Mouse (Mus musculus): ENCODE measurements at regions not wholly inside any gene's neighbourhood (a gene's known extent, or its start where the extent isn't known, plus 50 kb on each side); places are given as distances from the start of the nearest gene placed in this dataset.
A peak's percentile ranks its signal among the peaks of the same experiment; 100 is the strongest.

DNA sequence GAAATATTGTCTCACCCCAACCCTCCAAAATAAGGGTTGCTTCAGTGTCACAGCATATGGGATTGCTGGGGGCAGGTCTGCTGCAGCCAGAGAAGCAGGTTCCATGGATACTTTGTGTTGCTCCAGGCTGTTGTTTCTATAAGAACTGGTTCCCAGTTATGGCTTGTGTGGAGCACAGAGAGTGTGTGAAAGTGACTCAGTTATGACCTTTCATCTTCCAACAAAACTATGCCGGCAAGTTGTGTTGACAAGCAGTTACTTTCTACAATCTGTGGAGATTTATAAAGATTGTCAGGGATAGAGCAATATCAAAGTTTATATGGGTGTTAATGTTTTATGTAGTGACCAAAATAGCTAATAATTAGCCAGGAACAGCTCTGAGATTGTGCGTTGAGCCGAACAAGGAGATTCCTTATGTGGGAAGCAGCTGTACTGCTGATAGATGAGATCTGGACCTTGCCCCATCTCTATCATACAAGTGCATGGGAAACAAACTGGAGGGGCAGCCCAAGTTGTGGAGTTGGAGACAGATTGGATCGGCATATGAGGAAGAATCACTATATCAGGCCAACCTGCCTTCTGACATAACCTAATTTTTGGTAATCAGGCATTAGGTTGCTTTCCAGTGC lies 305.1 kb downstream of the Zfp619 start:
- Histone ChIP-seq H3K36me3 (ENCODE audit: control insufficient read depth, insufficient read depth, low read length) (no peaks in the 10 kb centered on the region), H3K4me3 (ENCODE audit: low read depth, low read length) (no peak overlapping the region), H3K9me3 (ENCODE audit: control insufficient read depth, low read length) (no peaks in the 10 kb centered on the region), H3K27me3 (ENCODE audit: control insufficient read depth, insufficient read depth, low read length) (no peaks in the 10 kb centered on the region), H3K4me2 (replicated peaks; ENCODE audit: low read depth, low read length) (no peak overlapping the region), H3K27ac (ENCODE audit: low read depth, low read length) (no peak overlapping the region), H3K9ac (ENCODE audit: low read depth, low read length) (no peak overlapping the region), H3K4me1 (replicated peaks; ENCODE audit: control insufficient read depth, insufficient read depth, low read length) (no peaks in the 10 kb centered on the region)
- DNase-seq (ENCODE audit: low spot score) (no peak), ATAC-seq (ENCODE audit: low FRiP score) (no peak)
- 89% methylated on average over 4 of the region's 4 CpGs for WGBS

DNA sequence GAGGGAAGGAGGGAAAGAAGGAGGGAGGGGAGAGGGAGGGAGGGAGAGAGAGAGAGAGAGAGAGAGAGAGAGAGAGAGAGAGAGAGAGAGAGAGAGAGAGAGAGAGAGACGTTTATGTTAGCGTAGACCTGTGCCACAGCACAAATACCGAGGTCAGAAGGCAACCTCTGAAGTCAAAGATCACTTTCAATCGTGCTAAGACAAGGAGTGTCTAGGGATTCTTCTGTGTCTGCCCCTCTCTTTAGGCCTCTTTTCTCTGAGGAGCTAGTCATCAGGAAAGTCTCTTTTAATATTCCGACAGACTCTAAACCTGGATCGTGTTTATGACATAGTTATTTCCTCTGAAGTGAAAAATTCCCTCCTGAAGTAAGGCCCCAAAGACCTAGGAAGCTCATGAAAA lies 310.8 kb downstream of the Zfp619 start:
- H3K4me3 ChIP-seq (ENCODE audit: low read depth, low read length) = no peak overlapping the region
- H3K27me3 ChIP-seq (ENCODE audit: control insufficient read depth, insufficient read depth, low read length) = no peaks in the 10 kb centered on the region
- no peak overlapping the region for H3K27ac ChIP-seq (ENCODE audit: low read depth, low read length)
- no peak overlapping the region for H3K9ac ChIP-seq (ENCODE audit: low read depth, low read length)
- H3K4me1 ChIP-seq (replicated peaks; ENCODE audit: control insufficient read depth, insufficient read depth, low read length) = no peaks in the 10 kb centered on the region
- H3K4me2 ChIP-seq (replicated peaks; ENCODE audit: low read depth, low read length) = no peak overlapping the region
- no peak for DNase-seq (ENCODE audit: low spot score)
- H3K36me3 ChIP-seq (ENCODE audit: control insufficient read depth, insufficient read depth, low read length) = no peaks in the 10 kb centered on the region
- 63% methylated on average over 6 of the region's 6 CpGs for WGBS
- H3K9me3 ChIP-seq (ENCODE audit: control insufficient read depth, low read length) = no peaks in the 10 kb centered on the region
- no peak for ATAC-seq (ENCODE audit: low FRiP score)

DNA sequence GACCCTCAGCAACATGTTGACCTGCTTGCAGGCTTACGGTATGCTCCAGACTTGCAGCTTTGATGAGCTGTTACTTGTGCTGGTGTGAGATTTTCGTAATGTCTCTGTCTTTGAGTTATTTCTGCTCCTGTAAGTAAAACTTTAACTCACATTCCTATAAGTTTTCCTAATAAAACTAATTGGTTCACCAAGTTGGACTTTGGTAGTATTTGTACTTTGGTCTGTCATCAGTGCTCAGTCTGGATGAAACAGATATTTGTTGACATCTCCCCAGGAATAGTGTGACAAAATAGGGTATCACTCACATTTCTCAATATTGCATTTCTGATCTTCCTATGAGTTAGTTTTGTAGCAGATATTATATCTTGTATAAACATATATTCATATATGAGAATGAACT lies 313.3 kb downstream of the Zfp619 start:
- H3K36me3 ChIP-seq (ENCODE audit: control insufficient read depth, insufficient read depth, low read length) = no peaks in the 10 kb centered on the region
- DNase-seq (ENCODE audit: low spot score) (no peak), ATAC-seq (ENCODE audit: low FRiP score) (no peak)
- H3K9ac ChIP-seq (ENCODE audit: low read depth, low read length) = no peak overlapping the region
- no peaks in the 10 kb centered on the region for H3K9me3 ChIP-seq (ENCODE audit: control insufficient read depth, low read length)
- H3K27ac ChIP-seq (ENCODE audit: low read depth, low read length) = no peak overlapping the region
- H3K4me1 ChIP-seq (replicated peaks; ENCODE audit: control insufficient read depth, insufficient read depth, low read length) = no peaks in the 10 kb centered on the region
- WGBS = 92% methylated on average over 2 of the region's 2 CpGs
- H3K27me3 ChIP-seq (ENCODE audit: control insufficient read depth, insufficient read depth, low read length) = no peaks in the 10 kb centered on the region
- no peak overlapping the region for H3K4me2 ChIP-seq (replicated peaks; ENCODE audit: low read depth, low read length)
- no peak overlapping the region for H3K4me3 ChIP-seq (ENCODE audit: low read depth, low read length)

DNA sequence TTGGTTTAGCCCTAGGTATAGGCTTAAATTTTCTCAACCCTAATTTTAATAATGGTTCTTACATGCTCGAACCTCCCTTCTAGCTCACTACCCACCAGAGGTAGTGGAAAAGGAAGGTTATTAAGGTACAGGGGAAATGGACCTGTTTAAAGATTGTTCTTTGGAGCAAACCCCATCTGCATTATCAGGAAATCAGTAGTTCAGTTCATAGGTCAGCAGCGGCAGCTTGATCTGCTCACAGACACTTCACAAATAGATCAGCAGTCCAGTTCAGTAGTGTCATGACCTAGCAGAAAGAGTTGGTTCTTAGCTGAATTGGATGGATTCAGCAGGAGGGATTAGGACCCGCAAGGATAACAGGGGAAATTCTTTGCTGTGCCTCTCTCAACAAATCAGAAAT lies 324.4 kb downstream of the Zfp619 start:
- WGBS = 87% methylated on average over 3 of the region's 3 CpGs
- no peaks in the 10 kb centered on the region for H3K4me1 ChIP-seq (replicated peaks; ENCODE audit: control insufficient read depth, insufficient read depth, low read length)
- H3K4me3 ChIP-seq (ENCODE audit: low read depth, low read length) = no peak overlapping the region
- no peak overlapping the region for H3K9ac ChIP-seq (ENCODE audit: low read depth, low read length)
- H3K27me3 ChIP-seq (ENCODE audit: control insufficient read depth, insufficient read depth, low read length) = no peaks in the 10 kb centered on the region
- no peaks in the 10 kb centered on the region for H3K9me3 ChIP-seq (ENCODE audit: control insufficient read depth, low read length)
- H3K36me3 ChIP-seq (ENCODE audit: control insufficient read depth, insufficient read depth, low read length) = no peaks in the 10 kb centered on the region
- no peak overlapping the region for H3K27ac ChIP-seq (ENCODE audit: low read depth, low read length)
- H3K4me2 ChIP-seq (replicated peaks; ENCODE audit: low read depth, low read length) = no peak overlapping the region
- DNase-seq (ENCODE audit: low spot score) (no peak), ATAC-seq (ENCODE audit: low FRiP score) (no peak)

DNA sequence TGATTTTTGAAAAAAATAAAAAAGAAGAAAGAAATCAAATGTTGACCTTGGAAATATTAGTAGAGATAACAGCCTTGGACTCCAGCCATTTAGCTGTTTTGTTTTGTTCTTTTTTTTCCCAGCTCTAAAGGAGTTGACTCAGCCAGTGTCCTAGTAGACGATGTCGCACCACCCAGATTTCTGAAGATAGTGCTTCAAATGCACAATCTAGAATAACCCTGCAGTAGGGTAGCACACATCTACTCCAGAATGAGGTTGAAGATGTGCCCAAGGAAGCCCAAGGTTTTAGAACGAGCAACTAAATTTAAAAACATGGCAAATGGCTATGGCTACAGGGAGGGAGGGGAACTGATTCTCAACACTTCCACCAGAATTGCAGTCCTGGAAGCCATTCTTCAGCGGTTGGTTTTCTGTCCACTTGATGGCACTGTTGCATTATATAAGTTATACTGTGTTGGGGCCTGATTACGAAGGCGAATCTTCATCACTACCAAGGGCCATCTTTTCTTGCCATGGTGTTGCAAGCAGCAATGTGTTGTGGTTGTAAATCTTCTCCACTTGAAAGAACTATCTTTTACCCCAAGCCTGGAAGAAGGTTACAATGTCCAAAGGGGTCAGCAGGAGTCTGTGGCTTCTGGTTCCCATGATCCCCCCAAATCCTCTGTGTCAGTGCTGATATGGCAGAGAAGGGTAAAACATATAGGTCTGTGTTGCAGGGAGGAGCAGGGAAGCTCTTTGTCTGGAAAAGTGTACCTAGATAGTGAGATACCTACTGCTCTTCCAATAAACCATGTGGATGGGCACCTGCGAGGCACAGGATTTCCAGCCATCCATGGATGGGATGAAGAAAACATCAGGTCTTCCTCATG lies 330.6 kb downstream of the Zfp619 start:
- WGBS = 56% methylated on average over 7 of the region's 7 CpGs

DNA sequence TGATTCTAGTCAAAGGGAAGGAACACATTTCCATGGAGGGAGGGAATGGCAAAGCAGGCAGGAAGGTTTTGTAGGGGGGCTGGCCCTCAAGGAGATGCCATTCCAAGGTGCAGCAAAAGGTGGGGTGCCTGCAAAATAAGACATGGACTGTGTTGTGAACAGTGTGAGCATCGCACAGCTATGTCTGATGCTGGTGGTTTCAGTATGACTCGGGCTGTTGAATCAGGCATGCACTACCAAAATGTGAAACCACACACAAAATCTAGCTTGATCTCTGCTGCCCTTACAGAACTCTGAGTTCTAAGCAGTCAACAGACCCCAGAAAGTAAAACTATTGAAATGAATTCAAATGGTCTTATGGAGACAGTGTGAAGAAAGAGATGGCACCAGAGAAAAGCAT lies 339.7 kb downstream of the Zfp619 start:
- Histone ChIP-seq H3K36me3 (ENCODE audit: control insufficient read depth, insufficient read depth, low read length) (no peaks in the 10 kb centered on the region), H3K4me3 (ENCODE audit: low read depth, low read length) (no peak overlapping the region), H3K4me2 (replicated peaks; ENCODE audit: low read depth, low read length) (no peak overlapping the region), H3K9ac (ENCODE audit: low read depth, low read length) (no peak overlapping the region), H3K27ac (ENCODE audit: low read depth, low read length) (no peak overlapping the region), H3K27me3 (ENCODE audit: control insufficient read depth, insufficient read depth, low read length) (no peaks in the 10 kb centered on the region), H3K4me1 (replicated peaks; ENCODE audit: control insufficient read depth, insufficient read depth, low read length) (no peaks in the 10 kb centered on the region), H3K9me3 (ENCODE audit: control insufficient read depth, low read length) (no peaks in the 10 kb centered on the region)
- ATAC-seq (ENCODE audit: low FRiP score) (no peak), DNase-seq (ENCODE audit: low spot score) (no peak)
- WGBS = 97% methylated on average over 2 of the region's 2 CpGs

More for the DNA sequence above, 330.6 kb downstream of the Zfp619 start:
- Histone ChIP-seq H3K9me3 (ENCODE audit: control insufficient read depth, low read length) (no peaks in the 10 kb centered on the region), H3K4me3 (ENCODE audit: low read depth, low read length) (no peak overlapping the region), H3K4me1 (replicated peaks; ENCODE audit: control insufficient read depth, insufficient read depth, low read length) (no peaks in the 10 kb centered on the region), H3K27ac (ENCODE audit: low read depth, low read length) (no peak overlapping the region), H3K4me2 (replicated peaks; ENCODE audit: low read depth, low read length) (no peak overlapping the region), H3K27me3 (ENCODE audit: control insufficient read depth, insufficient read depth, low read length) (no peaks in the 10 kb centered on the region), H3K36me3 (ENCODE audit: control insufficient read depth, insufficient read depth, low read length) (no peaks in the 10 kb centered on the region), H3K9ac (ENCODE audit: low read depth, low read length) (no peak overlapping the region)
- DNase-seq (ENCODE audit: low spot score) (peak; percentile 62), ATAC-seq (ENCODE audit: low FRiP score) (peak; percentile 63; the same call in 1 of the 2 replicates)

DNA sequence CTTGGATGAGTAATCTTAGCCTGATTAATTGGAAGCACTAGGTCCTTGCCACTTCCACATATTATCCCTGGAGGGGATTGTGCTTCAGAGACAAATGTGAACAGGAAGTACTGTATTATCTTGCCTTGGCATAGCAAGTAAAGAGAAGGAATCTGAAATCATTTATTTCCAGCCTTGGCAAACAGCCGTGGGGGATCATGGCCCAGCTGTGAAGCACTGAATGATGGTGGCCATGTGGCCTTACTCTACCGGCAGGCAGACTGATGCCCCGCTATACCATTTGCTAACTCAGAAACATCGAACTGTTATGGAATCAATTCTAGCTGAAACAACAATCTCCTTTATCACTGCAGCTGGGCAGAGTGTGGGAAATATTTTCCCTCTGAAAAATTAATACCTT lies 345.3 kb downstream of the Zfp619 start:
- Histone ChIP-seq H3K4me1 (replicated peaks; ENCODE audit: control insufficient read depth, insufficient read depth, low read length) (no peaks in the 10 kb centered on the region), H3K27me3 (ENCODE audit: control insufficient read depth, insufficient read depth, low read length) (no peaks in the 10 kb centered on the region), H3K27ac (ENCODE audit: low read depth, low read length) (no peak overlapping the region), H3K4me3 (ENCODE audit: low read depth, low read length) (no peak overlapping the region), H3K4me2 (replicated peaks; ENCODE audit: low read depth, low read length) (no peak overlapping the region), H3K9ac (ENCODE audit: low read depth, low read length) (no peak overlapping the region), H3K9me3 (ENCODE audit: control insufficient read depth, low read length) (no peaks in the 10 kb centered on the region), H3K36me3 (ENCODE audit: control insufficient read depth, insufficient read depth, low read length) (no peaks in the 10 kb centered on the region)
- ATAC-seq (ENCODE audit: low FRiP score) (no peak), DNase-seq (ENCODE audit: low spot score) (no peak)
- WGBS = 79% methylated on average over 4 of the region's 4 CpGs

DNA sequence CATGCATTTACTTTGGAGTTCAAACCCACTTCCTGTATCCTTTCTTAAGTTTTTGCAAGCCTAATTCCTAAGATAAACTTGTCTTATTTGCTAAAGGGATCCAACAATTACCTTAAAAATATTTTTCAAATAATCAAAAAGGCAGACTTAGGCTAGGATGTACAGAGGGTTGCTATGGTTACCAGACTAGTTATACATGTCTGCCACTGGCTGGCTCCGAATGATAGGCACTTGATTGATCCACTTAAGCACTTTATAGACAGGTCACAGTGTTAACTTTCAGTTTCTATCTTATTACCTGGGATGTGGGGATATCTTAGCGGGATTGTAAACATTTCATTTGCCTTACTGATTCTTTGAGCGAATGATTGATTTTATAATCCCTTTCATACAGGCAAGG lies 346.6 kb downstream of the Zfp619 start:
- H3K27me3 ChIP-seq (ENCODE audit: control insufficient read depth, insufficient read depth, low read length) = no peaks in the 10 kb centered on the region
- H3K4me3 ChIP-seq (ENCODE audit: low read depth, low read length) = no peak overlapping the region
- H3K4me2 ChIP-seq (replicated peaks; ENCODE audit: low read depth, low read length) = no peak overlapping the region
- ATAC-seq (ENCODE audit: low FRiP score) = no peak
- no peak for DNase-seq (ENCODE audit: low spot score)
- no peak overlapping the region for H3K27ac ChIP-seq (ENCODE audit: low read depth, low read length)
- no peak overlapping the region for H3K9ac ChIP-seq (ENCODE audit: low read depth, low read length)
- no peaks in the 10 kb centered on the region for H3K9me3 ChIP-seq (ENCODE audit: control insufficient read depth, low read length)
- no peaks in the 10 kb centered on the region for H3K36me3 ChIP-seq (ENCODE audit: control insufficient read depth, insufficient read depth, low read length)
- no peaks in the 10 kb centered on the region for H3K4me1 ChIP-seq (replicated peaks; ENCODE audit: control insufficient read depth, insufficient read depth, low read length)
- 84% methylated on average over 3 of the region's 3 CpGs for WGBS

DNA sequence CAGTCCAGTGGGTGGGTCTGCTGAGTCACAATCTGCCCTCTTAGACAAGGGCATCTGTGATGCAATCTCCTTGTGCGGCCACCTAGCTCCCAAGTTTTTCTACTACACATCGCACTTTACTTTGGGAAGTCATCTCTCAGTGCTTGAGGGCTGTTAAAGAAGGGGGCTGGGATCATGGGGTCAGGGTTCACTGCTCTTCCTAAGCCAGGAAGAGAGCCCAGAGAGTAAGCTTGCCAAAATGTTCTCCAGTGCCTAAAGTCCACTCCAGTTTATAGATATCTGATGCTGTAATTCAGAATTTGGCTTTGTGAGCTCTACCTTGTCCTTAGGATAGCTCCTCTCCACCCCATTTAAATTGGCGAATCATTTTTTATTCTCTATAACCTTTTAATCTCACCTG lies 347.2 kb downstream of the Zfp619 start:
- Histone ChIP-seq H3K36me3 (ENCODE audit: control insufficient read depth, insufficient read depth, low read length) (no peaks in the 10 kb centered on the region), H3K27me3 (ENCODE audit: control insufficient read depth, insufficient read depth, low read length) (no peaks in the 10 kb centered on the region), H3K9me3 (ENCODE audit: control insufficient read depth, low read length) (no peaks in the 10 kb centered on the region), H3K4me3 (ENCODE audit: low read depth, low read length) (no peak overlapping the region), H3K4me1 (replicated peaks; ENCODE audit: control insufficient read depth, insufficient read depth, low read length) (no peaks in the 10 kb centered on the region), H3K9ac (ENCODE audit: low read depth, low read length) (no peak overlapping the region), H3K4me2 (replicated peaks; ENCODE audit: low read depth, low read length) (no peak overlapping the region), H3K27ac (ENCODE audit: low read depth, low read length) (no peak overlapping the region)
- 90% methylated on average over 3 of the region's 3 CpGs for WGBS
- ATAC-seq (ENCODE audit: low FRiP score) (no peak), DNase-seq (ENCODE audit: low spot score) (no peak)
